Mouse (Mus musculus) adrenal gland, postnatal 10 days (tissue): ENCODE results near the gene Coq2. TPM values are rescaled to one million over a fixed set of nuclear protein-coding genes. Genes with fewer than 3 reads are reported as not detected.
A peak's percentile ranks its signal among the peaks of the same experiment; 100 is the strongest.

Source experiments
- DNase-seq: peaks from one replicate; pipeline ENCODE4 v3.0.0; 2021; ENCODE audit warnings: mixed read lengths
- total RNA-seq, 2 experiments: library from RNA; stranded (reverse); gene quantifications; 2 replicates each; pipeline ENCODE4 v1.2.3; 2021

Coq2 gene
- total RNA-seq, 2 experiments from 2014 or later, result 55.3 to 66.0 TPM

DNA sequence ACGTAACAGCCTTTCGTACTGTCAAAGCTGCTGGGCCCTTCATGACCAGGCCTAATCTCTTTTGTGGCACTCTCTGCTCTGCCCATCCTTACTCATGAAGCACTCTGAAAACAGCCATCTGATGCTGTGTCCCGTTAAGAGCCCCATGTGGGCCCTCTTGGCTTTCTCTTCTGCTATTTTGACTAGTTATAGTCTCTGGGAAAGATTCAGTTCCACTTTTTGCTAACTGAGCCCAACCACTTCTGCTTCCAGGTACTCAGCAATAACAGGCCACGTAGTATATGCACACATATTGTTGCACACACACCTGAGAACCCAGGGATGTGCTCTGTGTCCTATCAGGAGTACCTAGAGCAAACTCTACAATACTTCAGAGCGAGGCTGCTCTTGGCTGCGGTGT lies 11.9 kb downstream of the Coq2 start:
- no peak for DNase-seq

GRCm38 (mm10) chr5:100658460-100658859 lies 16.5 kb downstream of the Coq2 start:
- DNase-seq, result no peak

DNA sequence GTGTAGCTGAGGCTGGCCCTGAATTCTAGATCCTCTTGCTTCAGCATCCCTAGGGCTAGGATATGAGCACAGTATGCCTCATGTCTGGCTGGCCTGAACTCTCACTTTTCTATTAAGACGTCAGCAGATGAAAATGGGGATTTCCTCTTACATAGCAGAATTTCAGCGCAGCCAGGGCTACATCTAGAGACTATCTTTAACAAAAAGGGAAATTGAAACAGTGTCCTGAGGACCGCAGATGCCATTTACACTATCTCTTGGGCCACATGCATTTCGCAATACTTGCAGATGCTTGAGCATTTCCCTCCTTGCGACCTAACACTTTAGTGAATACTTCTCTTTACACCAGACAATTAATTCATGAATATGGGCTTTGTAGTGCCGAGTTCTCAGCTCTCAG lies 18.6 kb downstream of the Coq2 start:
- DNase-seq, result no peak

DNA sequence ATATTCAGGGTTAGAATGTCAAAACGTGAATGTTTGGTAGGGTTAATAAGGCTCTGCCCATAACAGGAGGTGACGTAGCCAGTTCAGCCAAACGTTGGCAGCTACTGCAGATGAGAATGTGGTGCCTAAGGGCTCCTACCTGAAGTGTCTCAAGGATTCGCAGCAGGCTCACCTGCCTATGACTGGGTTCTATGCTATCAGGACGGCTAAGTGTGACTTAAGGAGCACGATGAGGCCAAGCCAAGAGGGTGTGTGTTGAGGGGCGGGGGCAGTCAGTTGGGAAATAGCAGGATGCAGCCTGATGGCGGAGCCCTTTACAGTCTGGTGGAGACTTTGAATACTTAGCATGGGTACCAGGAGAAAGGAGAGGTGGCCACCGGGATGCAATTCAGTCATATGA lies 22.6 kb downstream of the Coq2 start:
- no peak for DNase-seq

- no peak for DNase-seq
Measured at GRCm38 (mm10) chr5:100651486-100651885, 23.5 kb downstream of the Coq2 start.

GRCm38 (mm10) chr5:100650969-100651368 lies 24.0 kb downstream of the Coq2 start:
- no peak for DNase-seq

DNA sequence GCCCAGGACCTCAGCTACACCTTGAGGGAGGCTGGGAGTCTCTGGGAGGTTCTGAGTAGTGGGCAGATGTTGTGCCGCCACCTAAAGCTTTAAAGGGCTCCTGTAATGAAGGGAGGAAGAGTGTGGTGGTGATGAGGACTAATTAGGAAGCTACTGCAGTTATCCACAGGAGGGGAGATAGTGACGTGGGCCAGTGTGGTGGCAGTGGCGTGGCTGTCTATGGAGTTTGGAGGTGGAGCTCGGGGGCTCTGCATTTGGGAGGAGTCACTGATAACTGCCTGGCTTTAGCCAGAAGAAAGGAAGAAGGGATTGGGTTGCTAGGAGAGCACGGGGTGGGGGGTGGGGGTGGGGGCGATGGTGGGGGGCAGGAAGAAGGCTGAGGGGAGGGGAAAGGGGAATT lies 26.4 kb downstream of the Coq2 start:
- DNase-seq, result no peak

- DNase-seq, result no peak
Measured at GRCm38 (mm10) chr5:100648046-100648445, 26.9 kb downstream of the Coq2 start.

- DNase-seq, result no peak
Measured at GRCm38 (mm10) chr5:100646558-100646957, 28.4 kb downstream of the Coq2 start.

GRCm38 (mm10) chr5:100643991-100644535 lies 30.9 kb downstream of the Coq2 start:
- DNase-seq, result peak; percentile 54

DNA sequence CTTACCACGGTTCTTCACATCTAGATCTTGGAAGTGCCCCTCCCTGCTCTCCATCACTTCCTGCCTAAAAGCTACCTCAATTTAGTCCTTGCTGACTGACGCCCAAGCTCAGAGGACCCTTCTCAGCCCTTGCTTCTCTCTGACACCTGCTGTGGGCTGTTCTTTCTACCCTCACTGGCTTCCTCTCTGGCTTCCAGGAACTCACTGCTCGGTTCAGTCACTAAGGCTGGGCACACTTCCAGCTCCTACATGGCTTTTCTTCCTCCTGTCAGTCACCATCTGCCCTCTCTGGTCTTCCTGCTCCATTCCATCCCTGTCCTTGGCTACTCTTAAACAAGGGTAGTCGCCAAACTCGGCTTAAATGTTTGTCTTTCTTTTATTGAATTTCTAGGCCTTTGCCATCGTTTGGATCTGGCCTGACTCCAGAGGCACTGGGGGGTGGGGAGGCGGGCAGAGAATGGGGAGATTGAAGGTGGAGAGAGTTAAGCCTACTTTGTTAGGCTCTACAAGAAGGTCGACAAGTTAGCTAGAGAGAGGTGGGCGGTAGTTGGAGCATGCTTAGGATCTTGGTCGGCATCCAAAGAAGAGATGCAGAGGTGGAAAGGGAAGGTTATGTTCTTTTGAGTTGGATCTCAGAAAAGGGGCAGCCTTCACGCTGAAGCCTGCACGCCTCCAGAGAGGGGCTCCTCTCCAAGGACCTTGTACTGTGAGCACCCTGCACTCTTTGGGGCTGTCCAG lies 31.5 kb downstream of the Coq2 start:
- peak; percentile 19 for DNase-seq

GRCm38 (mm10) chr5:100642316-100642715 lies 32.6 kb downstream of the Coq2 start:
- no peak for DNase-seq

GRCm38 (mm10) chr5:100638483-100638882 lies 36.5 kb downstream of the Coq2 start:
- no peak for DNase-seq

GRCm38 (mm10) chr5:100636794-100637544 lies 38.0 kb downstream of the Coq2 start:
- DNase-seq, result peak; percentile 31

- DNase-seq, result no peak
Measured at GRCm38 (mm10) chr5:100635908-100636307, 39.0 kb downstream of the Coq2 start.

DNA sequence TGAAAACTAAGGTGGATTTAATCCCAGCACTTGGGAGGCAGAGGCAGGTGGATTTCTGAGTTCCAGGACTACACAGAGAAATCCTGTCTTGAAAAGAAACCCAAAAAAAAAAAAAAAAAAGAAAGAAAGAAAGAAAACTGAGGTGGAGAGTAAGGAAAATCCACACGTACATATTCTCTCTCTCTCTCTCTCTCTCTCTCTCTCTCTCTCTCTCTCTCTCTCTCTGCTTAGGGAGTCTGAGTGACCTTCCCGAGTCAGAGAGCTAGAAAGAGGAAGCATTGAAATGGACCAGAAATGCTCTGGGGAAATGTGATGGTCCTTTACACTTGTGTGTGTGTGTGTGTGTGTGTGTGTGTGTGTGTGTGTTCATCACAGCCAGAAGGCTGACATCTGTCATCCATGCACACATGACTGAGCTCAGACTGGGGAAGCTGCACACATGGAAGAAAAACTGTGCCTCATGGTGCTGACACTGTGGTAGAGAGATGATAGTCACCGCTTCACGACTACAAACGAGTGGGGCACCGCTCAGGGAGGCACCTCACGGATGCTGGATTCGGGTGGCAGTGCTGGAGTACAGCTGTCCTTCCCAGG lies 40.0 kb downstream of the Coq2 start:
- DNase-seq, result no peak

DNA sequence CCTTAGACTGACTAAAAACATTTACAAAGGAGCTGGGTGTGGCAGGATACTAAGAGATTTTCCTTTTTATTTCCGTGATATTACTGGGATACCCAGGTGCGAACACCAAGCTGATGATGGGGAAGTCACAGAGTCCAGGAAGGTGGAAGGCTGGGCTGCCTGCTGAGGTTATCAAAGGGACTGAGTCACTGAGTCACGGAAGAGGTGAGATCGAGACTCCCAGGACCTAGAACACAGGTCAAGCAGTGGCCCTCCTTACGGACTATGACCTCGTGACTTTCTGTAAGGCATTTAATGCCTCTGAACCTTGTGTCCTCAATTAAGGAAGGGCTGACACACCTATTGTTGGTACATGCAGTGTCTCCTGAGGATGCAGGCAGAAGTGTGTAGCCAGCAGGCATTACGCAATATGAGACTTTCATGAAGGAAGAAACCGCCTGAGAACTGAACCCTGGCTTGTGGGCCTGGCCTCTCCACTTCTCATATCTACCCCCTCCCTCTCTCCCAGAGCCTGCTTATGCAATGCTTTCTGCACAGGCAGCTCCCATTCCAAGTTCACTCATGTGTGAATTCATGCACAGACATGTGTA lies 42.3 kb downstream of the Coq2 start:
- DNase-seq, result peak; percentile 26

- DNase-seq, result no peak
Measured at GRCm38 (mm10) chr5:100628807-100629206, 46.1 kb downstream of the Coq2 start.

DNA sequence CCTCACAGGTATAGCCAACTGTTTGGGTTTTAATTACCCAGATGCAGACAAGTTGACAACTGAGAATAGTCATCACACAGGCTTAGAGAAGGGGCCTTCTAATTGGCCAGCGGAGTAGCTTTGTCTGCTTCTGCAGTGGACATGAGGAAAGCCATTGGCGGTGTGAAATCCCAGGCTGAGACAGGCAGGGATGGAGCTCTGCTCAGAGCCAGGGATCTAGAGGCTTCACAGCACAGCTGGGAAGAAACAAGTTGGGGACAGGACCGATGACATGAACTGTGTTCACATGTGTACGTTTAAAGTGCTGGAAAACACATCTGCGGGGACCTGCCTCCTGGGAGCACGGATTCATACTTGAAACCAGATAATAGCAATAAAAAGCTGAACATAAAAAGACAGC lies 48.4 kb downstream of the Coq2 start:
- DNase-seq, result no peak

GRCm38 (mm10) chr5:100624743-100625360 lies 50.1 kb downstream of the Coq2 start:
- no peak for DNase-seq

- no peak for DNase-seq
Measured at GRCm38 (mm10) chr5:100622509-100623163, 52.3 kb downstream of the Coq2 start.
